Mouse (Mus musculus) stomach, embryonic 15.5 days (tissue): ENCODE measurements around the gene Ccr1l1. TPM values are rescaled to one million over a fixed set of nuclear protein-coding genes. Genes with fewer than 3 reads are reported as not detected.

Experiments
- ATAC-seq: fragments of 200-750 bp; cut with Nextera tagmentation; 2 replicates; pipeline ENCODE4 v1.8.0; 2017; ENCODE audit warnings: low read depth, moderate number of reproducible peaks, moderate TSS enrichment; ENCODE audit not compliant: insufficient read depth, low FRiP score
- H3K27ac ChIP-seq: fragments of 300-500 bp; sonication (generic); 2 replicates; pipeline ENCODE4 v1.5.1; 2015; ENCODE audit warnings: mild to moderate bottlenecking, inconsistent platforms
- H3K27me3 ChIP-seq: fragments of 300-500 bp; sonication (generic); replicated peaks from 2 replicates; pipeline ENCODE4 v1.6.1; 2015; ENCODE audit warnings: inconsistent platforms
- H3K36me3 ChIP-seq: fragments of 300-500 bp; sonication (generic); 2 replicates; pipeline ENCODE4 v1.6.1; 2015; ENCODE audit warnings: inconsistent platforms
- H3K4me1 ChIP-seq: fragments of 300-500 bp; sonication (generic); 2 replicates; pipeline ENCODE4 v1.6.1; 2015; ENCODE audit warnings: inconsistent platforms
- H3K4me2 ChIP-seq: fragments of 300-500 bp; sonication (generic); 2 replicates; pipeline ENCODE4 v1.6.1; 2015; ENCODE audit warnings: mild to moderate bottlenecking, inconsistent platforms
- H3K4me3 ChIP-seq: fragments of 300-500 bp; sonication (generic); replicated peaks from 2 replicates; pipeline ENCODE4 v1.5.1; 2015; ENCODE audit warnings: inconsistent platforms
- H3K9ac ChIP-seq: fragments of 300-500 bp; sonication (generic); 2 replicates; pipeline ENCODE4 v1.6.1; 2015; ENCODE audit warnings: inconsistent platforms
- H3K9me3 ChIP-seq: fragments of 300-500 bp; sonication (generic); 2 replicates; pipeline ENCODE4 v1.6.1; 2016; ENCODE audit warnings: inconsistent platforms
- WGBS: fragments of 180-500 bp; shearing (Covaris S2); methylation state at CpG from one replicate; pipeline ENCODE4 v1.1.7; 2015; 5-methylcytosine and 5-hydroxymethylcytosine counted together
- polyA plus RNA-seq: library from polyadenylated mRNA; unstranded; fragments of >200 nt; fragmentation: Nextera tagmentation; extraction: Ambion mirVana; gene quantifications from 2 replicates; pipeline ENCODE4 v1.2.1, GENCODE M21; 2015

Ccr1l1 gene
- polyA plus RNA-seq, 1 experiment from 2014 or later: not detected

DNA sequence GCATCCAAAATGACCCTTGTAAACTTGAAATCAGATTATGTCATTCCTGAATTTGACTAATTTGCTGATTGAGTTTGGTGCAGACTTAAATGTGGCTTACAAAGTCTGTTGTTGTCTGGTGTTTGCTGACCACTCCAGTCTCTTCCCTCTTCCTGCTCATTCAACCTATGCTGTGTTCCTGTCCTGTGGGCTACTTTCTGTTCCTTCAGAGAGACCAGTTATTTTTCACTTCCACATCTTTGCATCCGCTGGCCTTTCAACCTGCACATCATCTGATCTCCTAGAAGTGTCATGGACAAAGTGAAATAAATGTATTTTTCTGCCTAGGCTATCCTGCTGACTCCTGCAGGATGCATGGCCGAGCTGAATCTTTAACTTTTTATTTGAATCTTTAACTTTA lies 24.7 kb downstream of the Ccr1l1 start:
- 75% methylated on average over 2 of the region's 2 CpGs for WGBS
- no peak overlapping the region for H3K4me3 ChIP-seq
- no peak overlapping the region for H3K27ac ChIP-seq
- no peaks in the 10 kb centered on the region for H3K36me3 ChIP-seq
- no peak overlapping the region for H3K9ac ChIP-seq
- no peaks in the 10 kb centered on the region for H3K27me3 ChIP-seq
- no peaks in the 10 kb centered on the region for H3K4me1 ChIP-seq
- no peak overlapping the region for H3K4me2 ChIP-seq
- H3K9me3 ChIP-seq: no peaks in the 10 kb centered on the region
- ATAC-seq: no peak

DNA sequence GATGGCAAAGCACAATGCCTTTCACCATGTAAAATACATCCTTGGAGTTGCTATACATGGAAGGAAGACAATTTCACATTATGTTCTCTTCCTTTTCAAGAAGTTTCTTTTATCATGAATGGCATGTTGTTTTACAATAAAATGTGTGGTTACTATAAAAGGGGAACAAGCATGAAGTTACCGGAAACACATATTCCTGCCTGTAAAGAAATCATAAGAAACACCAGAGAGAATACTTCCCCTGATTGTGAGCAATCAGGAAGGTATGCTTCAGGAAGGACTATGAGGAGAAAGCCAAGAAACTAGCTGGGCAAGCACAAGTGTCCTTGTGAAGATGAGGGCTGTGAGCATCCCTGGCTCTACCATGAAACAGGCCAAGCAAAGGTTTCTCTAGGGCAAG lies 27.0 kb downstream of the Ccr1l1 start:
- Histone ChIP-seq H3K36me3 (no peaks in the 10 kb centered on the region), H3K4me2 (no peak overlapping the region), H3K27me3 (no peaks in the 10 kb centered on the region), H3K9ac (no peak overlapping the region), H3K4me1 (no peaks in the 10 kb centered on the region), H3K4me3 (no peak overlapping the region), H3K9me3 (no peaks in the 10 kb centered on the region), H3K27ac (no peak overlapping the region)
- 74% methylated on average over 1 of the region's 1 CpGs for WGBS
- no peak for ATAC-seq

GRCm38 (mm10) chr9:123949432-123949831 lies 28.8 kb downstream of the Ccr1l1 start:
- no peaks in the 10 kb centered on the region for H3K9me3 ChIP-seq
- H3K4me2 ChIP-seq: no peak overlapping the region
- H3K27ac ChIP-seq: no peak overlapping the region
- no peaks in the 10 kb centered on the region for H3K36me3 ChIP-seq
- 76% methylated on average over 2 of the region's 2 CpGs for WGBS
- no peak overlapping the region for H3K4me3 ChIP-seq
- no peak for ATAC-seq
- no peak overlapping the region for H3K9ac ChIP-seq
- no peaks in the 10 kb centered on the region for H3K27me3 ChIP-seq
- H3K4me1 ChIP-seq: no peaks in the 10 kb centered on the region

GRCm38 (mm10) chr9:123947815-123948214 lies 30.4 kb downstream of the Ccr1l1 start:
- 87% methylated on average over 1 of the region's 1 CpGs for WGBS

GRCm38 (mm10) chr9:123942025-123942424 lies 36.2 kb downstream of the Ccr1l1 start:
- Histone ChIP-seq H3K27me3 (no peaks in the 10 kb centered on the region), H3K27ac (no peak overlapping the region), H3K9ac (no peak overlapping the region), H3K36me3 (no peaks in the 10 kb centered on the region), H3K4me3 (no peak overlapping the region), H3K4me1 (no peaks in the 10 kb centered on the region), H3K4me2 (no peak overlapping the region), H3K9me3 (no peaks in the 10 kb centered on the region)
- ATAC-seq: no peak
- 80% methylated on average over 3 of the region's 3 CpGs for WGBS

More at GRCm38 (mm10) chr9:123947815-123948214, 30.4 kb downstream of the Ccr1l1 start:
- Histone ChIP-seq H3K4me2 (no peak overlapping the region), H3K4me3 (no peak overlapping the region), H3K4me1 (no peaks in the 10 kb centered on the region), H3K27ac (no peak overlapping the region), H3K27me3 (no peaks in the 10 kb centered on the region), H3K9me3 (no peaks in the 10 kb centered on the region), H3K9ac (no peak overlapping the region), H3K36me3 (no peaks in the 10 kb centered on the region)
- ATAC-seq: no peak

GRCm38 (mm10) chr9:123941316-123941715 lies 36.9 kb downstream of the Ccr1l1 start:
- 64% methylated on average over 2 of the region's 2 CpGs for WGBS
- Histone ChIP-seq H3K4me3 (no peak overlapping the region), H3K4me2 (no peak overlapping the region), H3K27me3 (no peaks in the 10 kb centered on the region), H3K27ac (no peak overlapping the region), H3K36me3 (no peaks in the 10 kb centered on the region), H3K9ac (no peak overlapping the region), H3K4me1 (no peaks in the 10 kb centered on the region), H3K9me3 (no peaks in the 10 kb centered on the region)
- ATAC-seq: no peak

- no peak overlapping the region for H3K4me3 ChIP-seq
- no peaks in the 10 kb centered on the region for H3K36me3 ChIP-seq
- no peaks in the 10 kb centered on the region for H3K9me3 ChIP-seq
- ATAC-seq: no peak
- no peaks in the 10 kb centered on the region for H3K27me3 ChIP-seq
- H3K4me1 ChIP-seq: no peaks in the 10 kb centered on the region
- no peak overlapping the region for H3K9ac ChIP-seq
- no peak overlapping the region for H3K27ac ChIP-seq
- no peak overlapping the region for H3K4me2 ChIP-seq
Observed at GRCm38 (mm10) chr9:123940628-123941027, 37.6 kb downstream of the Ccr1l1 start.

DNA sequence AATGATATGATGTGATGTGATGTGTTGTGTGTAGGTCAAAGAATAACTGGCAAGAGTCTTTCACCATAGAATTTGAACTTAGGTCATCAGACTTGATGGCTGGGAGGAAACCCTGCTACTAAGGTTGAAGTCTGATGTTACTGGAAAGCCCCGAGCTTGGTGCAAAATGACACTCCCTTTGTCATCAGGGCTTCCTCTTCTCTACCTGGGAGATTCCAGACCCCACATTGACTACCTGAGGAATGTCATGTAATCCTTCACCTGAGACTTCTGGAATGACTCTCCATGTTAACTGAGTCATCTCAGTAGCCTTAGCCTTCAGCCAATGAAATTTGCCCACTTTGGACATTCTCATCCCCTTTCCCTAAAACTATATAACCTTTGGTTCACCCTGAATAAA lies 38.0 kb downstream of the Ccr1l1 start:
- Histone ChIP-seq H3K9me3 (no peaks in the 10 kb centered on the region), H3K27me3 (no peaks in the 10 kb centered on the region), H3K36me3 (no peaks in the 10 kb centered on the region), H3K4me2 (no peak overlapping the region), H3K4me1 (no peaks in the 10 kb centered on the region), H3K4me3 (no peak overlapping the region), H3K27ac (no peak overlapping the region), H3K9ac (no peak overlapping the region)
- 72% methylated on average over 1 of the region's 1 CpGs for WGBS
- no peak for ATAC-seq

DNA sequence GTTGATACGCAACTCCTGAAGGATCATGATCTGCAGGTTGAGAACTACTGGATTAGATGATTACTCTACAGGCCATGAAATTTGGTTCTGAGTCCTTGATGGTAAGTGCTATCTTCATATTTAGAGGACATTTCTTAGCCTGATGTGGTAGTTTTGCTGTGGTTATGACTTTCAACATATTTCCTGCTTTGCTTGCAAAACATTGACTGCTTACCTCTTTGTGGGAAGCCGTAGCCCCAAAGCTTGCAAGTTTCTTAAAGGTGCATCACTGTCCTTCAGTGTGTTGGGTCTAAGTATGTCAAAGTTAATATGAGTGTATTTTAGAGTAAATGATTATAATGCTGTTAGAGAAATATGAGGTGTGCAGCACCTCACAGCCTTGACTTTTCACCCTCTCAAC lies 40.2 kb downstream of the Ccr1l1 start:
- no peaks in the 10 kb centered on the region for H3K9me3 ChIP-seq
- H3K9ac ChIP-seq: no peak overlapping the region
- no peaks in the 10 kb centered on the region for H3K4me1 ChIP-seq
- no peak overlapping the region for H3K27ac ChIP-seq
- H3K27me3 ChIP-seq: no peaks in the 10 kb centered on the region
- H3K4me2 ChIP-seq: no peak overlapping the region
- WGBS: 82% methylated on average over 2 of the region's 2 CpGs
- no peak overlapping the region for H3K4me3 ChIP-seq
- no peaks in the 10 kb centered on the region for H3K36me3 ChIP-seq
- no peak for ATAC-seq

DNA sequence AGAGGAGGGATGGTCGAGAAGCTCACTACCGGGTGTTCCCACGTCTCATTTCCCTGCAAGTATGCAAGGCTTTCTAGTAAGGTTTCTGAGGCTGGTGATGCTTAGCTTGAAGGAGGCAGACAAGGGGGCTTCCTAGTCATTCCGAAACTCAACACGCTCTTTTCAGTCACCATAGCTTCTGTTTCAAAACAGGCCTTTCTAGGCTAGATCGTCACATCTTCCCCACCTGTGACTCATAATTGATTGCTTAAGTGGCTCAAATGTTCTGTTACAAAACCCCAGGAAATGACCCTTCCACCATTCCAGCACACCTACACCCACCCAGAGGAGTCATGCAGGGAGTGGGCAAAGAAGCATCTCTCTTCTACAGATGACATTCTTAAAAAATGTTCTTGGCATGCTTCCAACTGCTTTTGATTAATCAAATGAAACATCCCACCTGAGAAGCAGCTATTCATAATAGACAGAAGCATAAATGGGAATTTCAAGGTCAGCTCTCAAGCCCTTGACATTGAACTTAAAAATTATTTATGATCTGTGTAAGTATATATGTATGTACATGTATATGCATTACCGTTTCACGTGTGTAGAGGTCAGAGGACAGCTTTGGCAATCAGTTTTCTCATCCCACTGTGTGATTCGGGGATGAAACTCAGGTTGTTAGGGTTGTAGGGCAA lies 41.5 kb downstream of the Ccr1l1 start:
- H3K4me2 ChIP-seq: no peak overlapping the region
- H3K36me3 ChIP-seq: no peaks in the 10 kb centered on the region
- WGBS: 68% methylated on average over 9 of the region's 9 CpGs
- H3K4me1 ChIP-seq: no peaks in the 10 kb centered on the region
- no peak overlapping the region for H3K9ac ChIP-seq
- H3K4me3 ChIP-seq: no peak overlapping the region
- H3K27ac ChIP-seq: no peak overlapping the region
- no peaks in the 10 kb centered on the region for H3K9me3 ChIP-seq
- ATAC-seq: no peak
- H3K27me3 ChIP-seq: no peaks in the 10 kb centered on the region

GRCm38 (mm10) chr9:123935776-123936175 lies 42.4 kb downstream of the Ccr1l1 start:
- no peak overlapping the region for H3K4me3 ChIP-seq
- H3K9me3 ChIP-seq: no peaks in the 10 kb centered on the region
- H3K4me1 ChIP-seq: no peaks in the 10 kb centered on the region
- no peak overlapping the region for H3K4me2 ChIP-seq
- ATAC-seq: no peak
- WGBS: 91% methylated on average over 5 of the region's 5 CpGs
- H3K9ac ChIP-seq: no peak overlapping the region
- H3K27me3 ChIP-seq: no peaks in the 10 kb centered on the region
- no peak overlapping the region for H3K27ac ChIP-seq
- no peaks in the 10 kb centered on the region for H3K36me3 ChIP-seq

DNA sequence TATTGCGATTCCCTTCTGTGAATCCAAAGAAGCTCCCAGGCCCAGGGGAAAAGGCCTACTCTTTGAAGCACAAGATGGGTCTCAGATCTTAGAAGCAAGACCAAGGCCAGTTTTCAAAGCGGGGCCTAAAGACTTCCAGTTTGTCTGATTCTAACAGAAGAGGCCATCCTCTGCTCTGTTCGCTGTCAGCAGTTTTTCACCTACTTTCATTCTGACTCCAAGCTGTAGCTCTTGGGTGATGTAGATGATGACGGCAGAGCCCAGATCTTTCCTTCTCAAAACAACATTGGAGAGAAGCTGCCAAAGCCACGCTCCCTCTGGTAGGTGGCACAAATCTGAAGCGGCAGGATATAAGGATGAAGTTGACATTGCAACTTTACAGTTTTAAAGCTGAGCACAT lies 42.9 kb downstream of the Ccr1l1 start:
- H3K36me3 ChIP-seq: no peaks in the 10 kb centered on the region
- H3K27ac ChIP-seq: no peak overlapping the region
- 89% methylated on average over 6 of the region's 6 CpGs for WGBS

More for the DNA sequence above, 42.9 kb downstream of the Ccr1l1 start:
- Histone ChIP-seq H3K4me3 (no peak overlapping the region), H3K4me2 (no peak overlapping the region), H3K9ac (no peak overlapping the region), H3K4me1 (no peaks in the 10 kb centered on the region), H3K27me3 (no peaks in the 10 kb centered on the region), H3K9me3 (no peaks in the 10 kb centered on the region)
- no peak for ATAC-seq
